Mouse (Mus musculus) kidney, adult 18-20 months (tissue): ENCODE results near the gene Nod1.

ENCODE experiments used
- DNase-seq: peaks from one replicate; pipeline ENCODE4 v3.0.0; 2021

Nod1 gene

GRCm38 (mm10) chr6:54876782-54877181 lies 95.6 kb downstream of the Nod1 start:
- no peak for DNase-seq
